Mouse (Mus musculus) liver, adult 2 months (tissue): Measurements from ENCODE around the gene Prx. TPM values are rescaled to one million over a fixed set of nuclear protein-coding genes. Genes with fewer than 3 reads are reported as not detected.

Experiments used
- DNase-seq: peaks from one replicate; pipeline ENCODE4 v3.0.0-alpha.2; 2011; ENCODE audit warnings: low read depth, low spot score; ENCODE audit errors: extremely low read depth
- H3K27ac ChIP-seq: fragments of 200-500 bp; replicated peaks from 2 replicates; pipeline ENCODE4 v1.5.1; 2012; ENCODE audit warnings: low read depth, mild to moderate bottlenecking, control low read depth, inconsistent platforms, low read length; ENCODE audit not compliant: insufficient read depth
- H3K27me3 ChIP-seq: fragments of 200-500 bp; 2 replicates; pipeline ENCODE4 v1.6.1; 2012; ENCODE audit warnings: mild to moderate bottlenecking, moderate library complexity, low read length, inconsistent platforms; ENCODE audit not compliant: control insufficient read depth, insufficient read depth
- H3K36me3 ChIP-seq: fragments of 200-500 bp; 2 replicates; pipeline ENCODE4 v1.6.1; 2012; ENCODE audit warnings: low read length, inconsistent platforms; ENCODE audit not compliant: control insufficient read depth, insufficient read depth
- H3K4me1 ChIP-seq: fragments of 200-500 bp; 2 replicates; pipeline ENCODE4 v1.6.1; 2011; ENCODE audit warnings: low read length; ENCODE audit not compliant: control insufficient read depth, insufficient read depth
- H3K4me3 ChIP-seq: fragments of 200-500 bp; 2 replicates; pipeline ENCODE4 v1.5.1; 2011; ENCODE audit warnings: low read depth, mild to moderate bottlenecking, control low read depth, low read length, moderate library complexity; ENCODE audit not compliant: insufficient read depth
- H3K79me2 ChIP-seq: fragments of 200-500 bp; 2 replicates; pipeline ENCODE4 v1.6.1; 2012; ENCODE audit warnings: inconsistent platforms, mild to moderate bottlenecking, low read length, moderate library complexity; ENCODE audit not compliant: control insufficient read depth, insufficient read depth
- H3K9ac ChIP-seq: fragments of 200-500 bp; 2 replicates; pipeline ENCODE4 v1.6.1; 2012; ENCODE audit warnings: low read depth, mild to moderate bottlenecking, control low read depth, inconsistent platforms, low read length
- CTCF ChIP-seq: fragments of 200-500 bp; IDR thresholded peaks from 2 replicates; pipeline ENCODE4 v1.5.1; 2011; ENCODE audit warnings: low read depth, low read length, control low read depth
- POLR2A ChIP-seq: fragments of 200-500 bp; IDR thresholded peaks from 2 replicates; pipeline ENCODE4 v1.6.1; 2011; ENCODE audit warnings: low read length, control low read depth; ENCODE audit not compliant: insufficient read depth; ENCODE audit errors: extremely low read depth
- WGBS: fragments of 180-500 bp; shearing (Covaris S2); methylation state at CpG from one replicate; pipeline ENCODE4 v1.1.7; 2018; 5-methylcytosine and 5-hydroxymethylcytosine counted together
- polyA plus RNA-seq: library from polyadenylated mRNA; depleted of rRNA; stranded (reverse); fragments of >200 nt; gene quantifications from 2 replicates; pipeline ENCODE4 v1.2.3, GENCODE M21; 2012
- total RNA-seq: library from RNA; depleted of rRNA; stranded (reverse); fragments of >200 nt; gene quantifications from 2 replicates; pipeline ENCODE4 v1.2.3, GENCODE M21; 2014

Gene Prx
- total and polyA plus RNA-seq, 2 experiments: 0.07 TPM; not detected in 1

DNA sequence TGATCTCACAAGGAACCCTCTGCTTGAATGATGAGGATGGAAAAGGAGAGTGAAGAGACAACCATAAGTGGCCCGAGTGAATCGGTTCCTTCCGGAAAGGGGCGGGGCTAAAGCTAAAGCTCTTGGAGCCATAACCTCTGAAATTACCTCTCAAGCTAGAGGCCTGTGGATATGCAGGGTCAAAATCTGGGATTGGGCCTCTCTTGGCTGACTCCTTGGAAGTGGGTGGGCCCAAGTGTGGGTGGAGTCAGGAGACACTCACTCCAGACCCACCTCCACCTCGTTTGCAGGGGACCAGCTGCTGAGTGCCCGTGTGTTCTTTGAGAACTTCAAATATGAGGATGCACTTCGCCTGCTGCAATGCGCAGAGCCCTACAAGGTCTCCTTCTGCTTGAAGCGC, 15.8 kb downstream of the Prx start:
- Histone ChIP-seq H3K27me3 (no peaks in the 10 kb centered on the region), H3K79me2 (no peaks in the 10 kb centered on the region), H3K36me3 (no peaks in the 10 kb centered on the region), H3K4me1 (no peaks in the 10 kb centered on the region), H3K4me3 (no peak overlapping the region), H3K9ac (no peak overlapping the region), H3K27ac (no peak overlapping the region)
- DNase-seq: no peak
- 78% methylated on average over 9 of the region's 9 CpGs for WGBS
- TF ChIP-seq CTCF: no peak
- TF ChIP-seq POLR2A: no peak

DNA sequence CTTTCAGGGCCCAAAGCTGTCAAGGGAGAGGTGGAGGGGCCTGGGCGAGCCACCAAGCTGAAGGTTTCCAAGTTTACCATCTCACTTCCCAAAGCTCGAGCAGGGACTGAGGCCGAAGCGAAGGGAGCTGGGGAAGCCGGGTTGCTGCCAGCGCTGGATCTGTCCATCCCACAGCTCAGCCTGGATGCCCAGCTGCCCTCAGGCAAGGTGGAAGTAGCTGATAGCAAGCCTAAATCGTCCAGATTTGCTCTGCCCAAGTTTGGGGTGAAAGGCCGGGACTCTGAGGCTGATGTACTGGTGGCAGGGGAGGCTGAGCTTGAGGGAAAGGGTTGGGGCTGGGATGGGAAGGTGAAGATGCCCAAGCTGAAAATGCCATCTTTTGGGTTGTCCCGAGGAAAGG, 19.2 kb downstream of the Prx start:
- Histone ChIP-seq H3K79me2 (no peaks in the 10 kb centered on the region), H3K4me1 (no peaks in the 10 kb centered on the region), H3K9ac (no peak overlapping the region), H3K4me3 (no peak overlapping the region), H3K27ac (no peak overlapping the region), H3K27me3 (no peaks in the 10 kb centered on the region), H3K36me3 (no peaks in the 10 kb centered on the region)
- no peak for TF ChIP-seq CTCF
- 83% methylated on average over 9 of the region's 9 CpGs for WGBS
- no peak for DNase-seq

DNA sequence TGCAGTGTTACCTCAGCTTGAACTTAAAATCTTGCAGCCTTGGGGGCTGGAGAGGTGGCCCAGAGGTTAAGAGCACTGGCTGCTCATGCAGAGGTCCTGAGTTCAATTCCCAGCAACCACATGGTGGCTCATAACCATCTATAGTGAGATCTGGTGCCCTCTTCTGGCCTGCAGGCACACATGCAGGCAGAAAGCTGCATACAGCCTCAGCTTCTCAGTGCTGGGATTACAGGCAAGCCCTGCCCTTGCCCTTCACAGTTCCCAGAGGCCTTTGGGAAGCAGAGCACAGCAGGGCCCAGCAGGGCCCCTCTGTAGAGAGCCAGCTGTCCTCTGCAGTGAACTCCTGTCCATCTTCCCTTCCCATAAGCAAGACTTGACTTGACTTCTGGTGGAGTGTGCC, 21.0 kb downstream of the Prx start:
- TF ChIP-seq CTCF: no peak
- no peak for TF ChIP-seq POLR2A
- Histone ChIP-seq H3K27me3 (no peaks in the 10 kb centered on the region), H3K4me1 (no peaks in the 10 kb centered on the region), H3K79me2 (no peaks in the 10 kb centered on the region), H3K36me3 (no peaks in the 10 kb centered on the region), H3K27ac (no peak overlapping the region), H3K4me3 (no peak overlapping the region), H3K9ac (no peak overlapping the region)
- no peak for DNase-seq

DNA sequence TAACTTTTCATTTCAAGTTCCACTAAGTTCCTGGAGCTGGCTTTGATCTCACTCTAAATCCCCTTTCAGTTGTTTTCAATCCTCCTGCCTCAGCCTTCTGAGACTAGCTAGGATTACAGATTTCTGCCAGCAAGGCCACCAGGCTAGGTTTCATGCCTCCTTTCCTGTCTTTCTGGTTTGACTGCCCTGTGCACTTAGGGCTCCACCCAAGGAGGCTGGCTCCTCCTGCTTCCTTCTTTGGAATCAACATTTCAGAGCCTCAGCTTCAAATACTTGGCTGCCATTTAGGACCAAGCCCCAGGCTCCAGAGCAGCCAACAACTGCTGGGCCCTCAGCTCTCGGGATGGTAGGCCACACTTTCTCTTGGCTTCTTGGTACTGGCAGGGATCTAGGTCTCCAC, 21.5 kb downstream of the Prx start:
- H3K79me2 ChIP-seq: no peaks in the 10 kb centered on the region
- H3K36me3 ChIP-seq: no peaks in the 10 kb centered on the region
- H3K9ac ChIP-seq: no peak overlapping the region
- DNase-seq: no peak
- 80% methylated on average over 1 of the region's 1 CpGs for WGBS
- no peaks in the 10 kb centered on the region for H3K4me1 ChIP-seq
- H3K27ac ChIP-seq: no peak overlapping the region
- H3K4me3 ChIP-seq: no peak overlapping the region
- TF ChIP-seq POLR2A (no peak), CTCF (no peak)
- no peaks in the 10 kb centered on the region for H3K27me3 ChIP-seq

DNA sequence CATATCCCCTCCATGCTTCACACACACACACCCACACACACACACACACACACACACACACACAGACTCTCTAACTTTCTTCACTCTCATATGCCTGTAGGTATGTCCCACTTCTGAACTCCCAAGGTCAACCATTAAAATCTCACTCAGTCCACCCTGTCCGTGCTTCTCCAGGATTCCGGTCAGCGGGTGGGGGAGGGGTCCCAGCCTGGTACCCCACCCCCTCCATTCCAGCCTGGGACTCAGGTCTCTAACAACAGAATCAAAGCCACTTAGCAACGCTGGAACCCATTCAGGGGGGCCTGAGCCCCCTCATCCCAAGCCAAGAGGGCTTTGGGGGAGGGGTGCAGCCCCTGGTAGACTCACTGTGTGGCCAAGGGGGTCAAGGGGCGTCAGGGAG, 23.8 kb downstream of the Prx start, which contains the start of gene Hipk4:
TSS of gene Hipk4 (plus strand) at position 301 of the 400 bp plus-strand sequence.
- H3K27me3 ChIP-seq: no peaks in the 10 kb centered on the region
- no peaks in the 10 kb centered on the region for H3K79me2 ChIP-seq
- no peak within 1 kb of the TSS for H3K9ac ChIP-seq
- H3K36me3 ChIP-seq: no peaks in the 10 kb centered on the region
- 64% methylated on average over 5 of the region's 5 CpGs for WGBS
- H3K4me3 ChIP-seq: no peak within 1 kb of the TSS
- no peaks in the 10 kb centered on the region for H3K4me1 ChIP-seq
- H3K27ac ChIP-seq: no peak within 1 kb of the TSS
- DNase-seq: no peak
- TF ChIP-seq CTCF (no peak), POLR2A (no peak)

DNA sequence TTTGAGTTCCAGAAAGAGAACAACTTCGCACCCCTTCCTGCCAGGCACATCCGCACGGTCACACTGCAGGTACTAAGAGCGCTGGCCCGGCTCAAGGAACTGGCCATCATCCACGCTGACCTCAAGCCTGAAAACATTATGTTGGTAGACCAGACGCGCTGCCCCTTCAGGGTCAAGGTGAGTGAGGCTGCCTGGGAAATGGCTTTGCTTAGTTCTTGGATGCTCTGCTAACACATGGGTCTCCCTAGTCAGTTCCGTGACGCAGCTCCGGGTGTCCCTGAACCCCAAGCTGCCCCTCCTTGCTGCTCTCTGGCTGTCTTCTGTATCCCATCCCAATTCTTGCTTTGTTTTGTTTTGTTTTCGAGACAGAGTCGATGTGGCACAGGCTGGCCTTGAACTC, 24.7 kb downstream of the Prx start:
- no peaks in the 10 kb centered on the region for H3K79me2 ChIP-seq
- no peak overlapping the region for H3K4me3 ChIP-seq
- no peak for TF ChIP-seq POLR2A
- no peak for TF ChIP-seq CTCF
- H3K9ac ChIP-seq: no peak overlapping the region
- no peaks in the 10 kb centered on the region for H3K36me3 ChIP-seq
- H3K4me1 ChIP-seq: no peaks in the 10 kb centered on the region
- no peak overlapping the region for H3K27ac ChIP-seq
- H3K27me3 ChIP-seq: no peaks in the 10 kb centered on the region
- WGBS: 91% methylated on average over 13 of the region's 13 CpGs
- DNase-seq: no peak
